Mouse (Mus musculus): ENCODE results near the gene Drosha. TPM values are rescaled to one million over a fixed set of nuclear protein-coding genes. Genes with fewer than 3 reads are reported as not detected.

The Drosha gene
- polyA plus RNA-seq, 1 experiment from 2014 or later, result 19.8 TPM

GRCm38 (mm10) chr15:12942424-12942823 lies 117.8 kb downstream of the Drosha start:
- ATAC-seq (replicated peaks; ENCODE audit: insufficient number of reproducible peaks, insufficient read depth, low FRiP score, low read depth), result no peak
- no peak overlapping the region for H3K9ac ChIP-seq
- H3K4me2 ChIP-seq, result no peak overlapping the region
- no peaks in the 10 kb centered on the region for H3K36me3 ChIP-seq
- H3K27me3 ChIP-seq, result no peaks in the 10 kb centered on the region
- no peaks in the 10 kb centered on the region for H3K9me3 ChIP-seq (replicated peaks)
- no peaks in the 10 kb centered on the region for H3K4me1 ChIP-seq (replicated peaks)
- WGBS, result 85% methylated on average over 4 of the region's 4 CpGs
- no peak overlapping the region for H3K4me3 ChIP-seq
- H3K27ac ChIP-seq, result no peak overlapping the region

GRCm38 (mm10) chr15:12958051-12958450 lies 133.4 kb downstream of the Drosha start:
- no peak overlapping the region for H3K4me3 ChIP-seq
- ATAC-seq (replicated peaks; ENCODE audit: insufficient number of reproducible peaks, insufficient read depth, low FRiP score, low read depth), result no peak
- 76% methylated on average over 5 of the region's 5 CpGs for WGBS
- H3K27ac ChIP-seq, result no peak overlapping the region
- no peaks in the 10 kb centered on the region for H3K36me3 ChIP-seq
- no peaks in the 10 kb centered on the region for H3K27me3 ChIP-seq
- no peak overlapping the region for H3K4me2 ChIP-seq
- H3K9ac ChIP-seq, result no peak overlapping the region
- H3K4me1 ChIP-seq (replicated peaks), result no peaks in the 10 kb centered on the region
- no peaks in the 10 kb centered on the region for H3K9me3 ChIP-seq (replicated peaks)

GRCm38 (mm10) chr15:12962179-12962578 lies 137.6 kb downstream of the Drosha start:
- Histone ChIP-seq H3K4me1 (replicated peaks) (no peaks in the 10 kb centered on the region), H3K36me3 (no peaks in the 10 kb centered on the region), H3K4me2 (no peak overlapping the region), H3K9me3 (replicated peaks) (no peaks in the 10 kb centered on the region), H3K4me3 (no peak overlapping the region), H3K9ac (no peak overlapping the region), H3K27ac (no peak overlapping the region), H3K27me3 (no peaks in the 10 kb centered on the region)
- 84% methylated on average over 10 of the region's 10 CpGs for WGBS
- no peak for ATAC-seq (replicated peaks; ENCODE audit: insufficient number of reproducible peaks, insufficient read depth, low FRiP score, low read depth)

GRCm38 (mm10) chr15:12965209-12965608 lies 140.6 kb downstream of the Drosha start:
- H3K36me3 ChIP-seq, result no peaks in the 10 kb centered on the region
- H3K27me3 ChIP-seq, result no peaks in the 10 kb centered on the region
- no peak overlapping the region for H3K27ac ChIP-seq
- 55% methylated on average over 5 of the region's 5 CpGs for WGBS
- H3K4me2 ChIP-seq, result no peak overlapping the region
- H3K4me1 ChIP-seq (replicated peaks), result no peaks in the 10 kb centered on the region
- H3K4me3 ChIP-seq, result no peak overlapping the region
- ATAC-seq (replicated peaks; ENCODE audit: insufficient number of reproducible peaks, insufficient read depth, low FRiP score, low read depth), result no peak
- no peak overlapping the region for H3K9ac ChIP-seq
- no peaks in the 10 kb centered on the region for H3K9me3 ChIP-seq (replicated peaks)

GRCm38 (mm10) chr15:12968815-12969214 lies 144.2 kb downstream of the Drosha start:
- H3K4me2 ChIP-seq, result no peak overlapping the region
- H3K27me3 ChIP-seq, result no peaks in the 10 kb centered on the region
- no peaks in the 10 kb centered on the region for H3K36me3 ChIP-seq
- H3K4me1 ChIP-seq (replicated peaks), result no peaks in the 10 kb centered on the region
- 51% methylated on average over 8 of the region's 8 CpGs for WGBS
- H3K9me3 ChIP-seq (replicated peaks), result no peaks in the 10 kb centered on the region
- H3K9ac ChIP-seq, result no peak overlapping the region
- ATAC-seq (replicated peaks; ENCODE audit: insufficient number of reproducible peaks, insufficient read depth, low FRiP score, low read depth), result no peak
- H3K4me3 ChIP-seq, result no peak overlapping the region
- H3K27ac ChIP-seq, result no peak overlapping the region

- H3K4me3 ChIP-seq, result no peak overlapping the region
- ATAC-seq (replicated peaks; ENCODE audit: insufficient number of reproducible peaks, insufficient read depth, low FRiP score, low read depth), result no peak
- 87% methylated on average over 8 of the region's 8 CpGs for WGBS
- H3K4me2 ChIP-seq, result no peak overlapping the region
- H3K27me3 ChIP-seq, result no peaks in the 10 kb centered on the region
- no peaks in the 10 kb centered on the region for H3K9me3 ChIP-seq (replicated peaks)
- H3K36me3 ChIP-seq, result no peaks in the 10 kb centered on the region
- no peak overlapping the region for H3K27ac ChIP-seq
- no peak overlapping the region for H3K9ac ChIP-seq
- H3K4me1 ChIP-seq (replicated peaks), result no peaks in the 10 kb centered on the region
Observed at GRCm38 (mm10) chr15:12972441-12972840, 147.8 kb downstream of the Drosha start.

Small RNA genes within 50 kb of the gene (microRNA-seq; reads per million reads assigned to microRNA genes)
- gene Gm47288, result not detected

Other genes starting within 250 kb of the Drosha start
- 18.7 and 21.2 TPM in 2 replicates for gene Pdzd2, start 84.9 kb upstream of the Drosha start, polyA plus RNA-seq (2015; fragmentation: Nextera tagmentation; extraction: Ambion mirVana)
- gene 6030458C11Rik, start 166 bp upstream of the Drosha start, polyA plus RNA-seq (2015; fragmentation: Nextera tagmentation; extraction: Ambion mirVana), result 23.1 and 25.3 TPM in 2 replicates

Measured in heart, embryonic 15.5 days (tissue).